Mouse (Mus musculus) liver, adult 2 months (tissue): ENCODE results near the gene Prkca.
A peak's percentile ranks its signal among the peaks of the same experiment; 100 is the strongest.

Experiments
- CTCF ChIP-seq: fragments of 200-500 bp; IDR thresholded peaks from 2 replicates; pipeline ENCODE4 v1.5.1; 2011; ENCODE audit warnings: low read depth, low read length, control low read depth
- POLR2A ChIP-seq: fragments of 200-500 bp; IDR thresholded peaks from 2 replicates; pipeline ENCODE4 v1.6.1; 2011; ENCODE audit warnings: low read length, control low read depth; ENCODE audit not compliant: insufficient read depth; ENCODE audit errors: extremely low read depth

DNA sequence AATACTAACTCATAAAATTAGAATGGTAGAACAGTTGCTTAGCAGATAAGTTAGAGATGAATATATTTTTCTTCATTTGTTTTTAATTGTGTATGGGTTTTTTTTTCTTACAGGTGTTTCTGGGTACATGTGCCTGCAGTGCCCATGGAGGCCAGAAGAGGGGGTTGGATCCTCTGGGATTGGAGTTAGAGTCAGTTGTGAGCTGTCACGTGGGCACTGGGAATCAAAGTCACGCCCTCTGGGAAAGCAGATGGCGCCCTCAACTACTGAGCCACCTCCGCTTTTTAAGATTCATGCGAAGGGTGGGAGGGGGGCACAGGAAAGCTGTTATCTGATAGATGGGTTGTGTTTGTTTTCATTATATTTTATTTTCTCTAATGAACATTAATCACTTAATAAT is 131.1 kb downstream of the Prkca start:
- TF ChIP-seq CTCF, result peak; percentile 21; the same call in 1 of the 2 replicates
- TF ChIP-seq POLR2A, result no peak
